Mouse (Mus musculus): ENCODE data around the gene Fam193b. TPM values are rescaled to one million over a fixed set of nuclear protein-coding genes. Genes with fewer than 3 reads are reported as not detected.
"Not testable (repeated sequence)": the region's sequence is repeated elsewhere in the genome, so short reads cannot be mapped to it uniquely, and the experiment has no call there.

Fam193b gene
- 100 to 1,000 TPM in 2 of 4 experiments, 10 to 100 TPM in 2; 84.9 to 113 (median 94.5) TPM for total RNA-seq (2022)

DNA sequence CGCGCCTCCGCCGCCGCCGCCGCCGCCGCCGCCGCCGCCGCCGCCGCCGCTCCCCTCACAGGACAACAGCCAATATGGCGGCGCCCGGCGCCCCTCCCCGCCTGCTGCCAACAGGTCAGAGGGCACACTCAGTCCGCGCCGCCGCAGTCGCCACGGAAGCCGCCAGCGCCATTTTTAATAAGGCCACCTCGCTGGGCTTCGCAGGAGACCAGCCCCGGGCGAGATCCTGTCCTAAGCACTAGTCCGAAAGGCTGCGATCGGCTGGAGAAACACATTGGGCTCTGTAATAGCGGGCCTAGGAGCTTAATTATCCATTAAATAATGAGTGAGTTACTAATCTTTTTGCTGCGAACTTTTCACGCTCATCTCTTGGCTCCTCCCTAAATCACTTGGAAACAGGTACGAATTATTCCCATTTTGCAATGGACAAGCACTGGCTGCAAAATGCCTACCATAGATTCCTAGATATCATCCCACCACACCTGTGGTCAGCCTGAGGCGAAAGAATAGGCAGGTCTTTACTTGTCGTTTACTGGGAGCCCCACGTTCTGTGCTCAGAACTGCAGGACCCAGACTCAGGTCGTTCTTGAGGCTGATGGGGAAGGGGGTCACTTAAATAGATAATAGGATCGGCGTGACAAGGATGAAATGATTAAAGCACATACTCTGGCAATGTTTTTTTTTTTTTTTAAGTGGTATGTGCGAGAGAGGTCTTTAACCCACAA lies at the start of gene Fam193b:
Gene Fam193b, minus strand, starts transcription at position 94 of the 725 bp plus-strand sequence.
- DNase-seq (ENCODE audit: low spot score in 2 of 2) = peak; percentile 87 to 94

DNA sequence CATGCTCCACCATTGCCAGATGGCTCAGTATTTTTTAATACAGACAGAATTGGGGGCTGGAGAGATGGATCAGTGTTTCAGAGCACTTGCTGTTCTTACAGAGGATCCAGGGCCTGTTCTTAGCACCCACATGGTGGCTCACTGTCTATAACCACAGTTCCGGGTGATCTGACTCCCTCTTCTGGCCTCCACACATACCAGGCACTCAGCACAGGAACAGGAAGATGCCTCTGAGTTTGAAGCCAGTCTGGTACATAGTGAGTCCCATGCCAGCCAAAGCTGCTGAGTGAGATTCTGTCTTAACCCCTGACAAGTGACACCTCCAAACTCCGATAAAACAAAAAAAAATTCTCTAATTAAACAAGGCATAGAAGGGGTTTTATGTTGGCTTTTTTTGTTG lies 49.4 kb upstream of the Fam193b start:
- DNase-seq (ENCODE audit: low spot score in 2 of 2) = no peak

DNA sequence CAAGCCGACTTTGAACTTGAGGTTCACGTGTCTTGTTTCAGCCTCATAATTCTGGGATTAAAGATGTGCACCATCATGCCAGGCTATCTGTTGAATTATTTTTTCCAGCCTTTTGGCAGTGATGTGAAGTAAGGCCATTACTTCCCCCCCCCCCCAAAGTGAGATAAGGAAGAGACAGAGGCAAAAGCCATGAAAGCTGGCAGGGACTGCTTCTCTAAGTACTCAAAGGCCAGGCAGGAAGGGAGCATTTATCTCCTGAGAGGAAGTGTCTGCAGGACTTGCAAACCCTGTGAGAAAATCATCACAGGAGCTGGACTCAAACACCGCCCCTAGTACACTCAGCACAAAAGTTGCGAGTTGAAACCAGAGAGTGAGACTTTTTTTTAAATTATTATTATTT lies 48.4 kb upstream of the Fam193b start:
- DNase-seq (ENCODE audit: low spot score in 2 of 2) = no peak

DNA sequence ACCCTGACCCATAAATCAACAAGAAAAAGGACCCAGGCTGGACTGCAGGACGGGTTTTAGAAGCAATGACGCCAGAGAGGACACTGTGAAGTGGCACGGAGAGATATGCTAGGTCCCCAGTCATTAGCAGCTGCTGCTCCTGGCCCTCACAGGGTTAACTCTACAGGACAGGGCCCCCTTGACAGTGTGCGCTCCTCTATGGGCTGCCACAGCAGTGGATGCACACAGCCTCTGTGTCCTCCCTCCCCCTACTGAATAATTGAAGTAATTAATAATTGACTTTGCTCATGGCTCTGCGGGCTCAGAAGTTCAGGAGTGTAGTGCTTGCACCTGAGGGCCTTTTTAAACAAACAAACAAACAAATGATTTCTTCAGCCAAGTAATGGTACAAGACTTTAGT lies 42.6 kb upstream of the Fam193b start:
- no peak for DNase-seq (ENCODE audit: low spot score in 2 of 2)

DNA sequence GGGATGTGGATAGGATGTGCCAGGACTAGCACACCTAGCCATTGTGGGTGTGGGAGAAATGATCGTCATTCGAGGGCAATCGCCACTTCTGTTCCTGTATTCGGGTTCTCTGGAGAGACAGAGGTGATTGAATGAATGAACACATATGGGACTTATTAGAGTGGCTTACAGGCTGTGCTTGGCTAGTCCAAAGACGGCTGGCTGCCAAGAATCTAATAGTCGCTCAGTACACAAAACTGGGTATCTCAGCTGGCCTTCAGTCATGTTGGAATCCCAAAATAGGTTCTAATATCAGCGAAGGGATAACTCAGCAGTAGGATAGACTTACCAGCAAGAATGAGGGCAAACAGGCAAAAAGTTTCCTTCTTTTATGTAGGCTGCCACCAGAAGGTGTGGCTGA lies 41.1 kb upstream of the Fam193b start:
- no peak for DNase-seq (ENCODE audit: low spot score in 2 of 2)

DNA sequence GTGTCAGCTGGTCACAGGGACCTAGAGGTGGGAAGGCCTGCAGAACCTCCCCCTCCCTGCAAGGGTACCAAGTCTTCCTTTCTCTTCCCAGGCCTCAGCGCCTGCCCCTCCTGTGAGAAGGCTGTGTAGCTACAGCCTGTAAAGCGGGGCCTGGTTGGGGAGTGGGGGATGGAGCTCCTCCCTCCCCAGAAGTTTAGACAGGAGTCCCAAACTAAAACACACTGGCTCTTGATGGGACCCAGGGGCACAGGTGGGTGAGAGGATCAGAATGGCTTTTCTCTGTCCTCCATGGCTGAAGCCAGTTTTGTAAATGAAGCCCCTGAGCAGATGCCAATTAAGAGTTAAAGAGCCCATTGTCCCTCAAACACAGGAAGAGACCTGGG lies 36.7 kb upstream of the Fam193b start:
- no peak for DNase-seq (ENCODE audit: low spot score in 2 of 2)

DNA sequence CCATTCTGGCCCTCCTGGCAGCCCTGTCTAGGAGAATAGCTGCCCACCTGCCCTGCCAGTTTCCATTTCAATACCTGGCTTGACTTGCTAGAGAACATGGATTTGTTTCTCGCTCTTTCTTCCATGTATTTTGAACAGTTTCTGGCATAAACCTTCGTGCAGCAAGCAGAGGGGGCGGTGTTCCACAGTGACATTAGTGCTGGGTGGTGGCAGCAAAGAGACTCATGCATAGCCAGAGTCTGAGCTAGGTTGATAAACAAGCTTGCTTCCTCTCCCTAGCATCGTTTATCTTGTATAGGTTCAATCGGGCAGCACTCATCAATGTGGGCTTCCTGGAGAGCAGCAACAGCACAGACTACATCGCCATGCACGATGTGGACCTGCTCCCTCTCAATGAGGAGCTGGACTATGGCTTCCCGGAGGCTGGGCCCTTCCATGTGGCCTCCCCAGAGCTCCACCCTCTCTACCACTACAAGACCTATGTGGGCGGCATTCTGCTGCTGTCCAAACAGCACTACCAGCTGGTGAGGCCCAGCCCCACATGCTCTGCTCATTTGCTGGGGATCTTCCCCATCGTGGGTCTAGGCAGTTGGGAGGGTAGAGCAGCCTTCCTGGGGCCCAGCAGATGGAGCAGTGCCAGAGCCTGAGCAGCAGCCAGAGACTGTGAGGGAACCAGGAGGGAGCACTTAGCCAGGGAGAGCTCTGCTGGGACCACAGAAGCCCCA lies 36.1 kb upstream of the Fam193b start:
- peak; percentile 55 to 66 for DNase-seq (ENCODE audit: low spot score in 2 of 2)

DNA sequence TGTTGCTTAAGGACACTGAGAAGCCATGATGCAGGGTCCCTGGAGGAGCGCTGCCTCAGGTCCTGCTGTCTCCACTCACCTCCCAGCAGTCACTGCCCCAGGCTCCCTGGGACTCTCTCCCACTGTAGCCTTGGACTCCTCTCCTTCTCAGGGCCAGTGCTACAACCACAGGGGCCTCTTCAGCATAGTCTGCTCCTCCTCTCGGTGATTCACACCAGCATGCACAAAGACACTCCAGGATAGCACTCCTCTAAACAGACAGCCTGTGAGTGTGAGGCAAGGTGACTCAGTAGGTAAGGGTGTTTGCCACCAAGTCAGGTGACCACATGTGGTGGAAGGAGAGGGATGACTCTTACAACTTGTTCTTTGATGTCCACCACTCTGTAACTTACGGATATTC lies 33.7 kb upstream of the Fam193b start:
- DNase-seq (ENCODE audit: low spot score in 2 of 2) = no peak

DNA sequence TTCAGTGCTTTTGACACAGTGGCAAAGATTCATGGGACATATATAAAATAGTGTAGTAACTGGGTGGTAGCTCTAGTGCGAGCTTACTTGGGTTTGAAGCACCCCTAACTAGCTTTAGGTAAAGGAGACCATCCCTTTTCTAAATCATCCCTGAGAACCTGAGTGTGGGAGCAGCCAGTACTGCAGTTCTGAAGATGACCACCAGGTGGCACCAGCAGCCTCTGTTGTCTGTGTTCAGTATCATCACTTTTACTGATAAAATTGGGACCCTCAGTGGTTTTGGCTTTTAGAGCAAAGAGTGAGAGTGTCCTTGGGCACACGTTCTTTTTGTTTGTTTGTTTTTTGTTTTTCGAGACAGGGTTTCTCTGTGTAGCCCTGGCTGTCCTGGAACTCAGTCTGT lies 30.7 kb upstream of the Fam193b start:
- peak; percentile 70 to 88 for DNase-seq (ENCODE audit: low spot score in 2 of 2)

DNA sequence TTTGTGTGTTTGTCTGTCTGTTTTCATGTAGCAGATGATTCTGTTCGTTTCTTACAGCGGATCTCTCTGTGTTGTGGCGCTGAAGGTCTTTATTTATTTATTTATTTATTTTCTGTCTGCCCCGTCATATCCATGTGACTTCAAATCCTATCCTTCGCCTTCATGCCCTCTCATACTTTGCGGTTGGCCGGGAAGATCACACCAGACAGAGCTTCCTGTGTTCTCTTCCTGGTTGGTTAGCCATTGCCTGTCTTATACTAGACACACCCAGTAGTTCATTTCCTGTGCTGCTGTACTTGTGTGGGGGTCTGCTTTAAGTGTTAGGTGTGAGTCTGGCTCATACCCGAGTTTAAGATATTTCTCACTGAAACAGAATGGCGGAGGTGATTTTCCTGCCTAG lies 29.7 kb upstream of the Fam193b start:
- no peak for DNase-seq (ENCODE audit: low spot score in 2 of 2)

DNA sequence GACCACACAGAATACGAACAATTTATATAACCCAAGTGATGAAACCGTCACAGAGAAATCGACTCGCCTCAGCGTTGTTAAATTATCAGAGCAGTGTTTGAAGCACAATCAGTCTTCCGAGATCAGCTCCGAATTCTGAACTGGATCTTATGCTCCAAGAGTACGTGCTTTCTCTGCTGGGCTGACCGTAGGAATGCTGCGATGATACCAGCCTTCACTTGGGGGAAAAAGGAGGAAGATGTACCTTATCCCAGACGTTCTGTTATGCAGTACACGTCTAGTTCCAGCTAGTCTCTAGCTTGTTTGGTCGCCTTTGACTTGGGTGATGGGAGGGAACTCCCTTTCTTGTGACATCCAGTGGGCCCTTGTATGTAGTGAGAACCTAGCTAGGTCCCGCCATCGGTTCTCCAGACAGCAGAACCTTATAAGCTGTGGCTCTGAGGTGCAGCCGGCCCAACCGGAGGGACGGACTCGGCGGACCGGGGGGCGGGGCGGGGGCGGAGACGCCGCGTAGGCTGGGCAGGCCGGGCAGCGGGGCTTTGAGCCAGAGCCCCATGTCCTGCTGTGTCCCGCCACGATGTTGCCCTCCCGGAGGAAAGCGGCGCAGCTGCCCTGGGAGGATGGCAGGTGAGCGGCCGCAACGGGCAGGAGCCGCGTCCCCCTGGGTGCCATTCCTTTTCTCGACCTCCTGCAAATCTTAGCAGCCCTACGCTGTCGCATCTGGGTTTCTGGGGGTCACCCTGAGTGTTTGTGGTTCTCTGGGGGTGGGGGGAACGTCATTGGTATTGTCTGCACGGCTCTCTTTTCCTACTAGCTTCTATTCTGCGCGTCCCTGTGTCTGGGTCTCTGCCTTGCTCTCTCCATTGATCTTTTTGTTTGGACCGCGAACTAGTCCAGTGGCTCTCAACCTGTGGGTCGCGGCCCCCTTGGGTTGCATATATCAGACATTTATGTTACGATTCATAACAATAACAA lies 28.9 kb upstream of the Fam193b start, which contains the start of gene B4galt7:
Gene B4galt7, plus strand, starts transcription at position 331 of the 975 bp plus-strand sequence.
- DNase-seq (ENCODE audit: low spot score in 2 of 2) = peak; percentile 67 to 81

DNA sequence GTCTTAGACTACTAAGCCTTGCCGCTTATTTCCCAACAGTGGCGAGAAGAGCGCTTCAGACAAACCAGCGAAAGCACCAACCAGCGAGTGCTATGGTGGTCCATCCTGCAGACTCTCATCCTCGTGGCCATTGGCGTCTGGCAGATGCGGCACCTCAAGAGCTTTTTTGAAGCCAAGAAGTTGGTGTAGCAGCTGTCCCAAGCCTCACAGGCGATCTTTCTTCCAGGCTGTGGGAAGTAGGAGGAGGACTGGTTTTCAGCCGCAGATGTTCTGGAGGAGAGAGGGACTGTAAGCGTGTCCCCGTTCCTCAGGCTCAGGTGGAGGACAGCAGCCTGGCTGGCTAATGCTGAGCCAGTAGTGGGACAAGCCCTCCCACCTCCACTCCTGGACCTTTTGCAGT lies 25.9 kb upstream of the Fam193b start:
- DNase-seq (ENCODE audit: low spot score in 2 of 2) = no peak

DNA sequence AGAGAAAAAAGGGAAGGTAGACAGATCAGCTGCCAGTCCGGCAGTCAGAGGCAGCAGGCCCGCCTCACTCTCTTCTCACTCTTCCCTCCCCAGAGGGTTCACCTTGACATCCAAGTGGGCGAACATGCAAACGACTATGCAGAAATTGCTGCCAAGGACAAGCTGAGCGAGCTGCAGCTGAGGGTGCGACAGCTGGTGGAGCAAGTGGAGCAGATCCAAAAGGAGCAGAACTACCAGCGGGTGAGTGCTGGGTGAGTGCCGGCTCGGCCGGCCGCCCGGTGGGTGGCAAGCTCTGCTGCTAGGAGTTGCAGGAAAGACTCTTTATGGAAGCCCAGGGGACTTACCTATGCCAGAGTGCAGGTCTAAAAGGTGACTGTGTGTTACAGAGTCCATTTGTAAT lies 24.5 kb upstream of the Fam193b start:
- peak; percentile 68 to 73 for DNase-seq (ENCODE audit: low spot score in 2 of 2)

DNA sequence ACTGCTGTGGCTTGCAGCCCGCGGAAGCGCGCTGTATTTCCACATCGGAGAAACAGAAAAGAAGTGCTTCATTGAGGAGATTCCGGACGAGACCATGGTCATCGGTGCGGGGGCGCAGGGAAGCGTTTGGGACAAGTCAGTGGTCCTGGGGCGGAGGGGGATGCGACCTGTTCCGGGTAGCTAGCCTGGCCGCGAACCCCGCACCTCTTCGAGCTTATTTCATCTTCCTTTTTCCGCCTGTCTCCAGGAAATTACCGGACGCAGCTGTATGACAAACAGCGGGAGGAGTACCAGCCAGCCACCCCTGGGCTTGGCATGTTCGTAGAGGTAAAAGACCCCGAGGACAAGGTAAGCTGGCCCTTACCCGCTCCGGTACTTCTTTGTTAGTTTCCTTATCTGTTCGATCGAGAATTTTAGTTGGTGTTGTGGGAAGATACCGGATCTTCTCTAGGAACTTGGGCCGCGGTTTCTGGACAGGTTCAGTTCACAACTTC lies 22.4 kb upstream of the Fam193b start:
- DNase-seq (ENCODE audit: low spot score in 2 of 2) = no peak

DNA sequence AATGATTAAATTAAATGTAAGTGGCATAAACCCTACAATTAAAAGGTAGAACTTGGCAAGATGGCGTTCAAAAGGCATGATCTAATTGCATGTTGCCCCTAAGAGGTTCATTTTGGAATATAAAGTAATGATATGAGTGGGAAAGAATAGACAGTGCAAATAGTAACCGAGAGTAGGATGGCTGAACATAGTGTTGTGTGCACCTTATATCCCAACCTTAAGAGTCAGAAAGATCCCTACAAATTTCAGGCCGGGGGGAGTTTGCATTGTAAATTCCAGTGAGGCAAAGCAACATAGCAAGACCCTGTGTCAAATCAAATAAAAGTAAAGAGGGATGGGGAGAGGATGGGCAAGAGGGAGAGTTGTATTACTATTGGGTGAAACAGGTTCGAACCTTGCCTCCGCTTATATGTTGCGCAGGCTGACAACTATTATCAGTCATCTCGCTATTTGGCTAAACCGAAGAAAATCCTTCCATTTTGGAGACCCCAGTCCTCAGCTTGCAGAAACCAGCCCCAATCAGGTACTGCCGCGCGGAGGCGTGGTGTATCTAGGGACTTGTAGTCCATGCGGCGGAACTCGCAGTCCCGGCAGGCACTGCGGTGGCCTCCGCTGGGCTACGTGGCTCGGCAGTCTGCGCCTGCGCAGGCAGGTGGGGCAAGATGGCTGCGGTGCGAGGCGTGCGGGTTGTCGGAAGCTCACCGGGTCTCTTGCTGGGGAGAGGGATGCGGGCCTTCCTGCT lies 21.8 kb upstream of the Fam193b start:
- peak; percentile 95 to 97 for DNase-seq (ENCODE audit: low spot score in 2 of 2)

DNA sequence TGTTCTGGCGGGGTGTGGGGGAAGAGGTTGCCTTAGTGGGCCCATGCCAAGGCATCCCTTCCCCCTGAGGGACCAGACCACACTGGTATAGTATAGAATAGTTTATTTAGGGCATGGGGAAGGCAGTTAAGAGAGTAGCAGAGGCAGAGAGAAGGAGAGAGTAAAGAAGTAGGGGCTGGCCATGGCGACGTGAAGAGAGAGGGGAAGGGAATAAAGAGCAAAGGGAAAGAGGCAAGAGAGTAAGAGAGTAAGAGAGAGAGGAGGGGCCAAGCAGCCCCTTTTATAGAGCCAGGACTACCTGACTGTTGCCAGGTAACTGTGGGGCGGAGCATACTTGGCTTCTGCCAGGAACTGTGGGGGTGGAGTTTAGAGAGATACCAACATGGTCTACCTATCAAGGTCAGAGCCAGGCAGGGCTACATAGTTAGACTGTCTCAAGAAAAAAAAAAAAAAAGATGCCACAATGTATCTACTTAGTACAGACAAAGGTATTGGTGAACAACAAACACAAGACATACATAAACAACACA lies 21.1 kb upstream of the Fam193b start:
- DNase-seq (ENCODE audit: low spot score in 2 of 2) = no peak

DNA sequence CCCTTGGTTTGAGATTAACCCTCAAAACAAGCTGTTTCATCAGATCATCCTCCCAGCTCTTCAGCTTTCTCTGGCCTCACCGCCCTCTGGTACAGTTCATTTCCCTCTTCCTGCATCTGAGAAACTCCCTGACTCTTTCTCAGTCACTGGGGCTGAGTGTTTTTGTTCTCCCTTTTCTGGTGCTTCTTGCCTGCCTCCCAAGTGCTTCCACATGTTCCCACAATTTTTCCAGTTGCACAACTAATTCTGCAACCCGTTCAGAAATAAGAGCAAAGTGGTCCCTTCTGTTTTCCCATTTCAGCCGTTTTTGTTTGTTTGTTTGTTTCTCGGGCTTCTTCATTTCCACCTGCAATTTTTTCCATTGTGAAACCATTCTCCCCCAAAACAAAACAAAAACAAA lies 7.2 kb upstream of the Fam193b start:
- no peak for DNase-seq (ENCODE audit: low spot score in 2 of 2)

DNA sequence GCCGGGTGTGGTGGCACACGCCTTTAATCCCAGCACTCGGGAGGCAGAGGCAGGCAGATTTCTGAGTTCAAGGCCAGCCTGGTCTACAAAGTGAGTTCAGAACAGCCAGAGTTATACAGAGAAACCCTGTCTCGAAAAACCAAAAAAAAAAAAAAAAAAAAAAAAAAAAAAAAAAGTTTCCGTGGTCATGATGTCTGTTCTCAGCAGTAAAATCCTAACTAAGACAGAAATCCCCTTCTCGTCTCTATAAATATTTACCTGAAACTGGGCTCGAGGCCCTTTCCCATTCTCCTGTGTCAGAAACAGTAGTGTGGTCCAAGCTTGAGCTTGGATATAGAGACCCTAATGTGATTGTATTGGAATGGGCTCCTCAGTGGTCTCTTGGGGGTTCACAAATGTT lies 6.0 kb upstream of the Fam193b start:
- DNase-seq (ENCODE audit: low spot score in 2 of 2) = not testable (repeated sequence)

DNA sequence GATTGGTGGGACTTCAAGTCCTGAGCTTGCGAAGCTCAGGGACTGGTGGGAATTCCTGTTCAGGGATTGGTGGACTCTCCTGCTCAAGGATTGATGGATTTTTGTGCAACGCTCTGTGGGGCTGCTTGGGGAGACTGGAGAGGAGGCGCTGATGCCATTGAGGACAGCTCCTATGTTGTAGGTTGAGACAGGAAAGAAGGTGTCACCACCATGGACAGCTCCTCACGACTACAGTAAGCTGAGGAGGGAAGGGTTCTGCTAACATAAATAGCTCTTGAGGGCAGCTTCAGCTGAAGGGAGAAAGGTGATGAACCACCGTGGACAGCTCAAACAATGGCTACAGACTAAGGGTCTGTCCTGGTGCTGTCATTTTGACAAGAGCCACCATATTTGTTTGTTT lies 5.0 kb upstream of the Fam193b start:
- DNase-seq (ENCODE audit: low spot score in 2 of 2) = no peak

DNA sequence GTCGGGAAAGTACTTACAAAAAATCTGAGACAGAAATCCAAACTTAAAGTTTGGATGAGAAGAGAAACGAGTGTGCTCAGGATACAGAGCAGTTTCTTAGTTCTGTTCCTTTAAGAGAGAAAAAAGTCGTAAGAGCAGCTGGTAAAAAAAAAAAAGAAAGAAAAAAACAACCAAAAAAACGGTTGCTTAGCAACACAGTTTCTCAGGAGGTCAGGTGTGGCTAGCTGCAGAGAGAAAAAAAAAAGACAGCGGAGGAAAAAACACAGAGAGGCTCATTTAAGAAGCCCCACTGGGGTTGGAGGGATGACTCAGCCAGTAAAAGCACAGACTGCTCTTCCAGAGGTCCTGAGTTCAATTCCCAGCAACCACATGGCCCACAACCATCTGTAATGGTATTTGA lies 3.4 kb upstream of the Fam193b start:
- no peak for DNase-seq (ENCODE audit: low spot score in 2 of 2)

DNA sequence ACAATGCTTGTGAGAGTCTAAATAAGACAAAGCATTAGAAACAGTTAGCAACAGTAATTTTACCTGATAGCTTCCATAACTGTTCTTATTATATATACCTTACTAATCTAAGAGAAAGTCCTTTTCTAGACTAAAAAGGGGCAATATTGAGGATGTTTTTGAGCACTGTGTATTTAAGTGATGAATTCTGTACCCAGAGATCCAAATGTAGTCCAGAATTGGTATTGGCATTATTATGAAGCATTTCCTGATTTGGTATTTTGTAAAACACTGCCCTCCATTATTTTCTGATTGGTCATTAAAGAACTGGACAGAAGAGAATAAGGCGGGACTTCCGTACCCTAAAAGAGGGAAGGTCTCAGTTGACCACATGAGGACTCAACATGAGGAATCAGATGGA lies 2.5 kb upstream of the Fam193b start, which contains the start of gene Tmed9:
Gene Tmed9, plus strand, starts transcription at position 301 of the 400 bp plus-strand sequence.
- no peak for DNase-seq (ENCODE audit: low spot score in 2 of 2)

Measured in layer of hippocampus, adult 8-10 months (tissue).